Mouse (Mus musculus) C2C12 (cell line): ENCODE data around the gene Nxnl2. TPM values are rescaled to one million over a fixed set of nuclear protein-coding genes. Genes with fewer than 3 reads are reported as not detected.

ENCODE experiments used
- H3K27me3 ChIP-seq: one replicate; pipeline ENCODE4 v1.6.1; 2011; ENCODE audit not compliant: control insufficient read depth, insufficient read depth, insufficient read length
- H3K36me3 ChIP-seq: one replicate; pipeline ENCODE4 v1.6.1; 2011; ENCODE audit not compliant: control insufficient read depth, insufficient read depth
- H3K4me3 ChIP-seq: one replicate; pipeline ENCODE4 v1.5.1; 2011; ENCODE audit warnings: mild to moderate bottlenecking, control low read depth; ENCODE audit not compliant: poor library complexity, insufficient read depth, severe bottlenecking
- H3K79me2 ChIP-seq: one replicate; pipeline ENCODE4 v1.6.1; 2011; ENCODE audit not compliant: control insufficient read depth, insufficient read depth
- H3K79me3 ChIP-seq: one replicate; pipeline ENCODE4 v1.6.1; 2011; ENCODE audit warnings: low read depth, control low read depth
- H3ac ChIP-seq: one replicate; pipeline ENCODE3; 2011; ENCODE audit warnings: low read depth; ENCODE audit not compliant: control insufficient read depth, insufficient read length
- CEBPB ChIP-seq: IDR thresholded peaks from one replicate; pipeline ENCODE4 v1.6.1; 2011; ENCODE audit warnings: low read depth, mild to moderate bottlenecking, control low read depth, moderate library complexity
- CTCF ChIP-seq: IDR thresholded peaks from one replicate; pipeline ENCODE4 v1.5.1; 2011; ENCODE audit not compliant: control insufficient read depth, insufficient read depth, insufficient read length
- FOSL1 ChIP-seq: IDR thresholded peaks from one replicate; pipeline ENCODE4 v1.8.0; 2011; ENCODE audit warnings: mild to moderate bottlenecking, low read length; ENCODE audit not compliant: poor library complexity, insufficient read depth, severe bottlenecking
- MAX ChIP-seq: IDR thresholded peaks from one replicate; pipeline ENCODE4 v1.6.1; 2011; ENCODE audit warnings: mild to moderate bottlenecking, control low read depth
- MYOD1 ChIP-seq: IDR thresholded peaks from one replicate; pipeline ENCODE4 v1.6.1; 2011; ENCODE audit warnings: low read depth; ENCODE audit not compliant: control insufficient read depth, insufficient read length
- MYOG ChIP-seq: IDR thresholded peaks from one replicate; pipeline ENCODE4 v1.6.1; 2011; ENCODE audit not compliant: control insufficient read depth, insufficient read length; ENCODE audit errors: extremely low read depth
- USF1 ChIP-seq: IDR thresholded peaks from one replicate; pipeline ENCODE4 v1.6.1; 2011; ENCODE audit warnings: low read depth, mild to moderate bottlenecking, control low read depth, moderate library complexity
- long read RNA-seq, 2 experiments: library from polyadenylated mRNA; unstranded; transcript quantifications; one replicate each; pipeline ENCODE4 v2.0.0; 2019 to 2020
- polyA plus RNA-seq: library from polyadenylated mRNA; unstranded; fragments of >200 nt; fragmentation: generic; extraction: Trizol; gene quantifications from one replicate; pipeline ENCODE4 v1.2.1, GENCODE M21; 2012; ENCODE audit warnings: missing spikeins

Gene Nxnl2
- 0.05 TPM for polyA plus RNA-seq
- long read RNA-seq, experiment 1 = 0 reads
- long read RNA-seq, experiment 2 = 0 reads

DNA sequence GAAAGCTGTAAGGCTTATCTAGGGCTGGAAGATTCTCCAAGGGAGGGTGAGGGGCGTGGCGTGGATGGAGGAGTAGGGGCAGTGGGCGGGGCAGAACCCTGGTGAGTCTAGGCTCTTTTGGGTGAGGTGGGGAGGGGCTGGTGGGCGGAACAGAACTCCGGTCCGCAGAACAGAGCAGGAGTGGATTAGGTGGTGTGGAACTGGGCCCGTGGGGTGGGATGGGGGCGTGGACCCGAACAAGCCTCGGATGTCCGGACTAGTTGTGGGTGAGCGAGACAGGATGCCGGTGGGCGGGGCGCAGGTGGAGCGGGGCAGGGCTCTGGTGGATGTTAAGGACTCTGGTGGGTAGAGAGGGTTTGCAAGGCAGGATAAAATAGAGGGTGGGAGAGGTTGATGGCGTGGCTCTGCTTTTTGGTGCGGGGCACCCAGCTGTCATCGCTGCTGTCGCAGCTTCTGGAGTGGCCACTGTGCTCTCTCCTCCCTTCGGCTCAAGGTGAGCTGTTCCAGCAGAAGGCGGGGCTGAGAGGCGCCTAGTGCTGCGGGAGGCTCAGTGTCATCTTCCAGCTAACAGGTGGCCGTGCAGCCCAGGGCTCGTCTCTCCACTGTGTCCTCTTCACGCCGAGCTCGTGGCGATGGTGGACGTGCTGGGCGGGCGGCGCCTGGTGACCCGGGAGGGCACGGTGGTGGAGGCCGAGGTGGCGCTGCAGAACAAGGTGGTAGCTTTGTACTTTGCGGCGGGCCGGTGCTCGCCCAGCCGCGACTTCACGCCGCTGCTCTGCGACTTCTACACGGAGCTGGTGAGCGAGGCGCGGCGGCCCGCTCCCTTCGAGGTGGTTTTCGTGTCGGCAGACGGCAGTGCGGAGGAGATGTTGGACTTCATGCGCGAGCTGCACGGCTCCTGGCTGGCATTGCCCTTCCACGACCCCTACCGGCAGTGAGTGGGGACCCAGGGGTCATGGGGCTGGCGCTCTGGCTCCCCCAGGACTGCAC lies at the start of gene Nxnl2:
Nxnl2 (plus strand) TSS at position 332 of the 990 bp plus-strand sequence.
- TF ChIP-seq USF1 (no peak), CTCF (no peak)
- Histone ChIP-seq H3K4me3 (no peak within 1 kb of the TSS), H3K36me3 (no peaks in the 10 kb centered on the region), H3K27me3 (no peaks in the 10 kb centered on the region), H3K79me2 (no peaks in the 10 kb centered on the region), H3K79me3 (no peaks in the 10 kb centered on the region), H3ac (no peak within 1 kb of the TSS)

DNA sequence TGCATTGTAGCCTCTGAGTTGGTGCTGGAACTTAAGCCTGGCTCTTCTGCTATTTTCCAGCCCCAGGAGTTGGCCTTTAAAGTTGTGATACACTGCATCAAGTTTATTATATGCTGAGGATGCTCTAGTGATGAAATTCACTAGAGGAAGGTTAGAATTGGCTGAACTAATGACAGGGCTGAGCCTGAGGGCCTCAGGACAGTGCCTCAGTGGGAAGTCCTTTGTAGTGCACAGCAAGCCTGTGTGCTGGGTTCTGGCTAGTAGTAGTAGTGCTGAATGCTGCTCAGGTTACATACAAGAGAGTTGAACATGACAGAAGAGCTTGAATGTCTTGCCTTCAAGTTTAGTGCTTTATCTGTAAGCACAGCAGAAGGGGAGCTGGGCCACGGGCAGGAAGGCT lies 48.9 kb upstream of the Nxnl2 start:
- H3K27me3 ChIP-seq = no peaks in the 10 kb centered on the region
- no peak overlapping the region for H3K4me3 ChIP-seq
- peaks cover 100% of the 10 kb centered on the region for H3K79me2 ChIP-seq
- TF ChIP-seq MYOD1 (no peak), MAX (no peak), CTCF (no peak), FOSL1 (no peak), MYOG (no peak), USF1 (no peak), CEBPB (no peak)
- peaks cover 15% of the 10 kb centered on the region for H3K36me3 ChIP-seq
- no peak overlapping the region for H3ac ChIP-seq
- H3K79me3 ChIP-seq = peaks cover 98% of the 10 kb centered on the region

DNA sequence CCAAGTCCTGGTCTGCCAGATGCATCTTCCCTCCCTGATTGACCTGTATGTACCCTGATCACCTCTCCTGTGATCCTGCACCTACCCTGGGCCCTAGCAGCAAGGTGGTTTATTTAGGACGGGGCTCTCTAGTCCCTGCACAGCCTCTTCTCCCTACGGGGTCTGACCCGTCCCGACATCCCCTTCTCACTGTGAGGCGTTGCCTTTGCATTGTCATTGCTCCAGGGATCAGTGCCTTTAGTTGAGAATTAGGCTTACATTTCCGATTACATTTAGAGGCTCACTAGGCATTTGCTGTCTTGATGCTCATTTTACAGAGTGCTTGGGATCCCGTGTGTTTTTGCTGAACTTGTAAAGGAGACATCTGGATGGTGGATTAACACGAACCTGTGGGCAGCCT lies 48.1 kb upstream of the Nxnl2 start:
- peaks cover 100% of the 10 kb centered on the region for H3K79me2 ChIP-seq
- peaks cover 93% of the 10 kb centered on the region for H3K79me3 ChIP-seq
- H3K36me3 ChIP-seq = peaks cover 15% of the 10 kb centered on the region
- no peak overlapping the region for H3ac ChIP-seq
- no peak for TF ChIP-seq MAX
- no peak for TF ChIP-seq USF1
- TF ChIP-seq CEBPB = no peak
- no peak for TF ChIP-seq MYOD1
- no peak for TF ChIP-seq MYOG
- TF ChIP-seq CTCF = no peak
- TF ChIP-seq FOSL1 = no peak
- H3K4me3 ChIP-seq = no peak overlapping the region
- H3K27me3 ChIP-seq = no peaks in the 10 kb centered on the region

DNA sequence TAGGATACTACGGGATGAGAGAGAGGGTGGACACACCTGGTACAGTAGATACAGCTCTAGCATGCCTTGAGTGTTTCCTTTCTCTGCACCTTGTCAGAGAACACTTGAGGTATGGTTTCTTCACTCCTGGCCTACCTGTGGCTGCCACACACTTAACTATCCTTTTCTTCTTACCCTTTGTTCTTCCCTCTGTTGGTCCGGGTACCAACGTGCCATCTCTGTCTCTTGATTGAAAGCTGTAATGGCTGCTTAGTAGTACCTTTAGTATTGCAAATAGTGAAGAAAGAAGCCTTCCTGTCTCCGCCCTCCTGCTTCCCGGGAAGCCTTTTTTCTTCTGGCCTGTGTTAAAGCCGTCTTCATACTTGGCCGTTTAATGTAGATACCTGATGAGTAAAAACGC lies 45.5 kb upstream of the Nxnl2 start:
- no peak overlapping the region for H3K4me3 ChIP-seq
- peaks cover 38% of the 10 kb centered on the region for H3K36me3 ChIP-seq
- H3K79me2 ChIP-seq = peaks cover 93% of the 10 kb centered on the region
- H3K79me3 ChIP-seq = peaks cover 77% of the 10 kb centered on the region
- H3K27me3 ChIP-seq = no peaks in the 10 kb centered on the region
- H3ac ChIP-seq = no peak overlapping the region
- TF ChIP-seq FOSL1 = no peak
- no peak for TF ChIP-seq CTCF
- no peak for TF ChIP-seq MYOD1
- no peak for TF ChIP-seq MAX
- no peak for TF ChIP-seq MYOG
- TF ChIP-seq USF1 = no peak
- TF ChIP-seq CEBPB = no peak

DNA sequence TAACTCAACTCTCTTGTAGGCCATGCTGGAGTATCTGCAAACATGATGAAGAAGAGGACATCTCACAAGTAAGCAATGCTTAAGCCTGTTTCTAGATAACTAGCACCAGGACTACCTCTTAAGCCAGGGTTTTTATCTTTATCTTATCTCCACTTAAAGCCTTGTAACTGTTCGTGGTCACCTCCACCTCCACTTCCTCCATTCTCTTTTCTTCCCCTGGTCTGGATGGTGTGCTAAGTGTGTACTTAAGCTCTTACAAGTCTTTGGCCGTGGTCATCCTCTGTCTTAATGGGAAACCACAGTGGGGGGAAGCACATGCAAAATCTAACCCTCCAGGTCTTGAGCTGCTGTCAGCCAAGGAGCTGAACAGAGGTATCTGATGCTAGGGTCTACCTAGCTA lies 42.9 kb upstream of the Nxnl2 start:
- no peak overlapping the region for H3K4me3 ChIP-seq
- TF ChIP-seq MYOD1 (no peak), CEBPB (no peak), MYOG (no peak), MAX (no peak), FOSL1 (no peak), USF1 (no peak), CTCF (no peak)
- H3K36me3 ChIP-seq = peaks cover 51% of the 10 kb centered on the region
- H3K27me3 ChIP-seq = no peaks in the 10 kb centered on the region
- peaks cover 76% of the 10 kb centered on the region for H3K79me2 ChIP-seq
- H3ac ChIP-seq = no peak overlapping the region
- peaks cover 61% of the 10 kb centered on the region for H3K79me3 ChIP-seq

DNA sequence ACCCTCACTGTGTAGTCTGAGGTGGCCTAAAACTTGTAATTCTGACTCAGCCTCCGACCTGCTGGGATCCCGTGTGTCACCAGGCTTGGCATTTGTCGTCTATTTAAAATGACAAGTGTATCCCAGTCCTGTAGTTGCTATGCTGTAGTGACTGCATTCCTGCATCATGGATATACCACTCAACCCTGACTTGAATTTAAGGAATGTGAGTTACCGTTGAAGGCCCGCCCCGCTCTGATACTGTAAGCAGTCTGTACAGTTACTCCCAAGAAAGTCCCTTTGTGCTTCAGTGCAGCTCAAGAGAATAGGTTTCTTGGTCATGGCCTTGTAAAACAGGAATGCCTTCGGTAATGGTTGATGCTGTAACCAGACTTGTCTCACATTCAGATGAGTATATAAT lies 42.4 kb upstream of the Nxnl2 start:
- Histone ChIP-seq H3K27me3 (no peaks in the 10 kb centered on the region), H3K36me3 (peaks cover 47% of the 10 kb centered on the region), H3ac (no peak overlapping the region), H3K79me2 (peaks cover 71% of the 10 kb centered on the region), H3K4me3 (no peak overlapping the region), H3K79me3 (peaks cover 57% of the 10 kb centered on the region)
- TF ChIP-seq CTCF = no peak
- no peak for TF ChIP-seq FOSL1
- TF ChIP-seq MYOG = no peak
- no peak for TF ChIP-seq MYOD1
- TF ChIP-seq MAX = no peak
